Mouse (Mus musculus) liver, embryonic 15.5 days (tissue): Measurements from ENCODE around the gene Traf3. TPM values are rescaled to one million over a fixed set of nuclear protein-coding genes. Genes with fewer than 3 reads are reported as not detected.

Experiments
- ATAC-seq: fragments of 200-750 bp; cut with Nextera tagmentation; 2 replicates; pipeline ENCODE4 v1.8.0; 2017; ENCODE audit warnings: moderate number of reproducible peaks, mild to moderate bottlenecking, moderate library complexity; ENCODE audit not compliant: insufficient read depth
- H3K27ac ChIP-seq: fragments of 300-500 bp; sonication (generic); replicated peaks from 2 replicates; pipeline ENCODE4 v1.5.1; 2015; ENCODE audit warnings: mild to moderate bottlenecking, inconsistent platforms
- H3K27me3 ChIP-seq: fragments of 300-500 bp; sonication (generic); 2 replicates; pipeline ENCODE4 v1.6.1; 2015; ENCODE audit warnings: mild to moderate bottlenecking, inconsistent platforms
- H3K36me3 ChIP-seq: fragments of 300-500 bp; sonication (generic); replicated peaks from 2 replicates; pipeline ENCODE4 v1.6.1; 2015; ENCODE audit warnings: moderate library complexity, mild to moderate bottlenecking, inconsistent platforms
- H3K4me1 ChIP-seq: fragments of 300-500 bp; sonication (generic); replicated peaks from 2 replicates; pipeline ENCODE4 v1.6.1; 2015; ENCODE audit warnings: inconsistent platforms
- H3K4me2 ChIP-seq: fragments of 300-500 bp; sonication (generic); 2 replicates; pipeline ENCODE4 v1.6.1; 2015; ENCODE audit warnings: moderate library complexity, mild to moderate bottlenecking, inconsistent platforms
- H3K4me3 ChIP-seq: fragments of 300-500 bp; sonication (generic); replicated peaks from 2 replicates; pipeline ENCODE4 v1.5.1; 2015; ENCODE audit warnings: mild to moderate bottlenecking, inconsistent platforms
- H3K9ac ChIP-seq: fragments of 300-500 bp; sonication (generic); 2 replicates; pipeline ENCODE4 v1.6.1; 2015; ENCODE audit warnings: moderate library complexity, mild to moderate bottlenecking, inconsistent platforms
- H3K9me3 ChIP-seq: fragments of 300-500 bp; sonication (generic); replicated peaks from 2 replicates; pipeline ENCODE4 v1.6.1; 2016; ENCODE audit warnings: inconsistent platforms
- WGBS: fragments of 180-500 bp; shearing (Covaris S2); methylation state at CpG from one replicate; pipeline ENCODE4 v1.1.7; 2015; ENCODE audit warnings: mixed read lengths; ENCODE audit not compliant: insufficient replicate concordance; 5-methylcytosine and 5-hydroxymethylcytosine counted together
- polyA plus RNA-seq: library from polyadenylated mRNA; unstranded; fragments of >200 nt; fragmentation: Nextera tagmentation; extraction: Ambion mirVana; gene quantifications from 2 replicates; pipeline ENCODE4 v1.2.1, GENCODE M21; 2015

The Traf3 gene
- polyA plus RNA-seq, 1 experiment from 2014 or later: 2.3 TPM

GRCm38 (mm10) chr12:111203945-111204344 lies 37.8 kb downstream of the Traf3 start:
- no peaks in the 10 kb centered on the region for H3K9me3 ChIP-seq
- H3K9ac ChIP-seq: no peak overlapping the region
- ATAC-seq: no peak
- no peak overlapping the region for H3K4me2 ChIP-seq
- H3K27ac ChIP-seq: no peak overlapping the region
- H3K27me3 ChIP-seq: no peaks in the 10 kb centered on the region
- no peaks in the 10 kb centered on the region for H3K36me3 ChIP-seq
- WGBS: 65% methylated on average over 3 of the region's 3 CpGs
- H3K4me1 ChIP-seq: no peaks in the 10 kb centered on the region
- no peak overlapping the region for H3K4me3 ChIP-seq

GRCm38 (mm10) chr12:111207641-111208040 lies 41.5 kb downstream of the Traf3 start:
- Histone ChIP-seq H3K4me1 (0 out of 2 replicates have a peak, but pooled peaks cover 3% of the 10 kb centered on the region), H3K4me2 (no peak overlapping the region), H3K4me3 (no peak overlapping the region), H3K9me3 (no peaks in the 10 kb centered on the region), H3K27me3 (no peaks in the 10 kb centered on the region), H3K36me3 (no peaks in the 10 kb centered on the region), H3K9ac (no peak overlapping the region), H3K27ac (no peak overlapping the region)
- WGBS: 65% methylated on average over 3 of the region's 3 CpGs
- no peak for ATAC-seq

GRCm38 (mm10) chr12:111211729-111212128 lies 45.6 kb downstream of the Traf3 start:
- WGBS: 63% methylated on average over 5 of the region's 5 CpGs
- Histone ChIP-seq H3K27ac (no peak overlapping the region), H3K9ac (no peak overlapping the region), H3K9me3 (no peaks in the 10 kb centered on the region), H3K36me3 (no peaks in the 10 kb centered on the region), H3K4me2 (no peak overlapping the region), H3K4me3 (no peak overlapping the region), H3K27me3 (no peaks in the 10 kb centered on the region), H3K4me1 (0 out of 2 replicates have a peak, but pooled peaks cover 3% of the 10 kb centered on the region)
- ATAC-seq: no peak

GRCm38 (mm10) chr12:111218867-111219266 lies 52.7 kb downstream of the Traf3 start:
- no peak overlapping the region for H3K27ac ChIP-seq
- H3K9ac ChIP-seq: no peak overlapping the region
- peaks cover 20% of the 10 kb centered on the region for H3K36me3 ChIP-seq
- H3K27me3 ChIP-seq: no peaks in the 10 kb centered on the region
- no peaks in the 10 kb centered on the region; the same call in 1 of the 2 replicates for H3K4me1 ChIP-seq
- H3K9me3 ChIP-seq: no peaks in the 10 kb centered on the region
- no peak overlapping the region for H3K4me3 ChIP-seq
- WGBS: 81% methylated on average over 6 of the region's 6 CpGs
- no peak for ATAC-seq
- no peak overlapping the region for H3K4me2 ChIP-seq

GRCm38 (mm10) chr12:111225197-111225780 lies 59.1 kb downstream of the Traf3 start:
- H3K4me3 ChIP-seq: no peak overlapping the region
- 74% methylated on average over 10 of the region's 10 CpGs for WGBS
- peaks cover 20% of the 10 kb centered on the region for H3K36me3 ChIP-seq
- H3K9me3 ChIP-seq: no peaks in the 10 kb centered on the region
- H3K4me2 ChIP-seq: no peak overlapping the region
- no peak overlapping the region for H3K27ac ChIP-seq
- ATAC-seq: no peak
- H3K4me1 ChIP-seq: no peaks in the 10 kb centered on the region; the same call in 1 of the 2 replicates
- H3K9ac ChIP-seq: no peak overlapping the region
- no peaks in the 10 kb centered on the region for H3K27me3 ChIP-seq

- 44% methylated on average over 4 of the region's 4 CpGs for WGBS
- Histone ChIP-seq H3K9me3 (no peaks in the 10 kb centered on the region), H3K27me3 (no peaks in the 10 kb centered on the region), H3K4me1 (no peaks in the 10 kb centered on the region; the same call in 1 of the 2 replicates), H3K27ac (no peak overlapping the region), H3K4me2 (no peak overlapping the region), H3K36me3 (peaks cover 6% of the 10 kb centered on the region), H3K9ac (no peak overlapping the region), H3K4me3 (no peak overlapping the region)
- no peak for ATAC-seq
Observed at GRCm38 (mm10) chr12:111227410-111227809, 61.2 kb downstream of the Traf3 start.

GRCm38 (mm10) chr12:111228488-111228887 lies 62.3 kb downstream of the Traf3 start:
- Histone ChIP-seq H3K9me3 (no peaks in the 10 kb centered on the region), H3K27me3 (no peaks in the 10 kb centered on the region), H3K9ac (no peak overlapping the region), H3K4me3 (no peak overlapping the region), H3K4me2 (no peak overlapping the region), H3K4me1 (peaks cover under 1% of the 10 kb centered on the region), H3K27ac (no peak overlapping the region), H3K36me3 (no peaks in the 10 kb centered on the region)
- WGBS: 84% methylated on average over 5 of the region's 5 CpGs
- no peak for ATAC-seq

GRCm38 (mm10) chr12:111230793-111231192 lies 64.6 kb downstream of the Traf3 start:
- H3K9me3 ChIP-seq: no peaks in the 10 kb centered on the region
- H3K27me3 ChIP-seq: no peaks in the 10 kb centered on the region
- no peaks in the 10 kb centered on the region for H3K36me3 ChIP-seq
- H3K9ac ChIP-seq: no peak overlapping the region
- H3K4me3 ChIP-seq: no peak overlapping the region
- 67% methylated on average over 2 of the region's 2 CpGs for WGBS
- H3K4me1 ChIP-seq: peaks cover 9% of the 10 kb centered on the region
- no peak overlapping the region for H3K4me2 ChIP-seq
- no peak for ATAC-seq
- no peak overlapping the region for H3K27ac ChIP-seq

GRCm38 (mm10) chr12:111233798-111234197 lies 67.6 kb downstream of the Traf3 start:
- Histone ChIP-seq H3K9me3 (no peaks in the 10 kb centered on the region), H3K4me1 (peaks cover 9% of the 10 kb centered on the region), H3K4me3 (no peak overlapping the region), H3K36me3 (0 out of 2 replicates have a peak, but pooled peaks cover 4% of the 10 kb centered on the region), H3K9ac (no peak overlapping the region), H3K27ac (no peak overlapping the region), H3K27me3 (no peaks in the 10 kb centered on the region), H3K4me2 (no peak overlapping the region)
- 79% methylated on average over 4 of the region's 4 CpGs for WGBS
- no peak for ATAC-seq

GRCm38 (mm10) chr12:111234383-111234782 lies 68.2 kb downstream of the Traf3 start:
- ATAC-seq: no peak
- no peaks in the 10 kb centered on the region for H3K27me3 ChIP-seq
- H3K27ac ChIP-seq: no peak overlapping the region
- no peaks in the 10 kb centered on the region for H3K9me3 ChIP-seq
- H3K4me2 ChIP-seq: no peak overlapping the region
- H3K4me1 ChIP-seq: peaks cover 9% of the 10 kb centered on the region
- 78% methylated on average over 9 of the region's 9 CpGs for WGBS
- H3K9ac ChIP-seq: no peak overlapping the region
- 0 out of 2 replicates have a peak, but pooled peaks cover 4% of the 10 kb centered on the region for H3K36me3 ChIP-seq
- no peak overlapping the region for H3K4me3 ChIP-seq

- Histone ChIP-seq H3K4me1 (peaks cover 9% of the 10 kb centered on the region), H3K4me2 (no peak overlapping the region), H3K36me3 (0 out of 2 replicates have a peak, but pooled peaks cover 4% of the 10 kb centered on the region), H3K9me3 (no peaks in the 10 kb centered on the region), H3K4me3 (no peak overlapping the region), H3K9ac (no peak overlapping the region), H3K27me3 (no peaks in the 10 kb centered on the region), H3K27ac (no peak overlapping the region)
- WGBS: 66% methylated on average over 6 of the region's 6 CpGs
- no peak for ATAC-seq
Observed at GRCm38 (mm10) chr12:111235631-111236030, 69.5 kb downstream of the Traf3 start.
